Mouse (Mus musculus) megakaryocyte progenitor cell, adult 5-6 weeks (primary cell): Measurements from ENCODE around the gene Serpina3i. TPM values are rescaled to one million over a fixed set of nuclear protein-coding genes. Genes with fewer than 3 reads are reported as not detected.
"Not testable (repeated sequence)": the region's sequence is repeated elsewhere in the genome, so short reads cannot be mapped to it uniquely, and the experiment has no call there.

Experiments used
- ATAC-seq: replicated peaks from 2 replicates; pipeline ENCODE4 v1.8.0; 2016; ENCODE audit warnings: mild to moderate bottlenecking, moderate TSS enrichment, inconsistent platforms; ENCODE audit not compliant: poor library complexity
- total RNA-seq, 2 experiments: library from RNA; stranded (forward) in 1 of 2; stranded (reverse) in 1 of 2; fragments of 157-497, 149-512 nt in 1 of 2; fragments of 200-1000 nt in 1 of 2; gene quantifications; 2 replicates each; pipeline versions ENCODE4 v1.2.3 to v1.2.4; 2015 to 2017

Gene Serpina3i
- total RNA-seq (2015) = not detected in 2 replicates
- total RNA-seq (2017) = not detected in 2 replicates

GRCm38 (mm10) chr12:104262863-104263262 lies at the start of gene Serpina3i:
Serpina3i (plus strand) TSS chr12:104263122.
- no peak for ATAC-seq

GRCm38 (mm10) chr12:104213689-104214444 lies 49.1 kb upstream of the Serpina3i start:
- peak; percentile 81 for ATAC-seq

DNA sequence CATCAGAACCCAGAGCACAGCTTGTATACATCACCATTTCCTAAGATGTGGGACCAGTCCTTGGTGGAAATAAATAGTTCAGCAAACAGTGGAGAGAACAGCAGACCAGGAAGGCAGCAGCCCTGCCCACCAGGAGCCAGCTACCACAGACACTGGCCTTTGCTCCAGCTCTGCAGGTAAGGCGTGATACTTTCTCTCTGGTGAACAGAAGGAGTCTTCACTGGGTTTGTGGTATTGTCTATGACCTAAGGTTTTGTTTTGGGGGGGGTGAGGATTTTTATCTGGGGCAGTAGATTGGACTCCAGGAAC lies 48.5 kb upstream of the Serpina3i start, which contains the start of gene Serpina3f:
Gene Serpina3f (plus strand): TSS at position 100 of the 309 bp plus-strand sequence.
- no peak for ATAC-seq

DNA sequence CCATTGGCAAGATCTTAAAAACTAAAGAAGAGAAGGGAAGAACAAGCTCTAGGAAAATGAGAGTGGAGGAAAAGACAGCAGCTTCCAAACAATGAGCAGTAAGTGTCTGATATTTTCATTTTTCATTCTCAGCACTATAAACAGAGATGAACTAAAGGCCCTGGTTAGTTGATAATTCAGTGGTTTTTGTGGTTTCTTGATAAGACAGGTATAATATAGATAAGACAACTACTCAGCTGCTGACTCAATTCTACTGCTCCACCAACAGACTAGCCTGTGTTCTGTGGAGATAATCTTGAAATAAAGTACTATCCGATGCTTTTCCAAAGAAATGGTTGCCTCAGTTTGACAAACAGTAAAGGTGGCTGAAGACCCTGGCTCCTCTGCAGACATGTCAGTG lies 47.7 kb upstream of the Serpina3i start:
- no peak for ATAC-seq

- no peak for ATAC-seq
Observed at GRCm38 (mm10) chr12:104221616-104222015, 41.3 kb upstream of the Serpina3i start.

DNA sequence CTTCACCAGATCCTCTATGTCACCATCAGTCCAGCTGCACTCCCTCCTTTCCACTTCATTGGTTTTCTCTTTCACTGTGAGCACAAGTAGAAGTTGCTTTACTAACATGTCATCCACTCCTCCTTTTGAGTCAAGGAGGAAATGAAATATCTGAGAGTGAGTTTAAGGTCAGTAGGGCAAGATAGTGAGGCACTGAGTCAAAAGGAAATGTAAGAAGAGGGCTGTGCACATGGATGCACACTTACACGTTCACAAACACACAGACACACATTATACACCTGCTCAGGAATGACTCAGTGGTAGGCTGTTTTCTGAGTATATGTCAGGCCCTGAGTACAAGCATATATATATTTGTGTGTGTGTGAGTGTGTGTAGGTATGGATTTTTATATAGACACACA lies 39.2 kb upstream of the Serpina3i start:
- ATAC-seq = 0 out of 2 replicates have a peak, but pooled peaks have one; percentile 5

- peak; percentile 91 for ATAC-seq
Observed at GRCm38 (mm10) chr12:104224598-104225300, 38.2 kb upstream of the Serpina3i start.

DNA sequence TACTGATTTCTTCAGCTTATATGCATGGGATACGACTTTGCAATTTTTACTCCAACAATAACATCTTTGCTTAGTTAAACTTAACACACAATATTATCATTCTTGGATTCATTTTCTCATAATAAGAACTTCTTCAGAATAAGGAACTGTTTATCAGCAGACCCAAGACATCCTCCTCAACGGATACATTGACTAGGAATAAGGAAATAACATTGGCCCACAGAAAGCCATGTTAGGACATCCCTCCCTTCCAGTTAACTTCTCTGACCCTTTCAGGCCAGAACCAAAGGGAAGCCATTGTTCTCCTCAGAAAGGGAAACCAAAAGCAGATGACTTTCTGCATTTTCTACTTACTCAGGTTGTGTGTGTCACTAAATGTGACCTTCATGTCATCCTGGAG lies 32.2 kb upstream of the Serpina3i start:
- ATAC-seq = peak; percentile 61

GRCm38 (mm10) chr12:104235915-104236314 lies 27.0 kb upstream of the Serpina3i start, which contains the start of gene Serpina3g:
Serpina3g (plus strand) TSS chr12:104236245.
- peak; percentile 71 for ATAC-seq

DNA sequence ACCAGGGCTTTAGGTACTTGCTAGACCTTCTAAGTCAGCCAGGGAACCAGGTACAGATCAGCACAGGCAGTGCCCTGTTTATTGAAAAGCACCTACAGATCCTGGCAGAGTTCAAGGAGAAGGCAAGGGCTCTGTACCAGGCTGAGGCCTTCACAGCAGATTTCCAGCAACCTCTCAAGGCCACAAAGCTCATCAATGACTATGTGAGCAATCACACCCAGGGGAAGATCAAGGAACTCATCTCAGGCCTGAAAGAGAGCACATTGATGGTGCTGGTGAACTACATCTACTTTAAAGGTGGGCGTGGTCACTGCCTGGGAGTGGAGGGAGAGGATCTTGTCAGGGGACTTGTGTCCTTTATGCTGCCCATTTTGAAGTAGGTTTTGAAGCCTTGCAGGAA lies 24.9 kb upstream of the Serpina3i start:
- not testable (repeated sequence) for ATAC-seq

GRCm38 (mm10) chr12:104243307-104243706 lies 19.6 kb upstream of the Serpina3i start:
- ATAC-seq = no peak

DNA sequence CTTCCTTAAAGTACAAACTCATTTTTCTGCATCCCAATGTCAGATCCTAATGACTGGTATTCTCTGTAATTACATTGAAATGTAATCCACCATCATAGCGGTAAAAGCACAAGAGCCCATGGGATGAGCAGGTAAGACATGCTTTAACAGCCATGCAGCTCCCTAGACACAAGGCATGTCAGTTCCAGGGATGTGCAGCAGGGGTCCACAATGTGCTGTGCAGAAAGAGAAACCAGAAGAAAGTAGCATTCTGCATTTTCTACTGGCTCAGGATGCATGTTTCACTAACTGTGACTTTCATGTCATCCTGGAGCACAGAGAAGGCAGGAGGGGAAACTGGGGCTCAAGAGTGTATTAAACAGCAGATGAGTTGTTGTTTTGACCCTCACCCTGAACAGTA lies 17.8 kb upstream of the Serpina3i start:
- ATAC-seq = peak; percentile 64

GRCm38 (mm10) chr12:104245595-104245994 lies 17.3 kb upstream of the Serpina3i start:
- ATAC-seq = no peak

DNA sequence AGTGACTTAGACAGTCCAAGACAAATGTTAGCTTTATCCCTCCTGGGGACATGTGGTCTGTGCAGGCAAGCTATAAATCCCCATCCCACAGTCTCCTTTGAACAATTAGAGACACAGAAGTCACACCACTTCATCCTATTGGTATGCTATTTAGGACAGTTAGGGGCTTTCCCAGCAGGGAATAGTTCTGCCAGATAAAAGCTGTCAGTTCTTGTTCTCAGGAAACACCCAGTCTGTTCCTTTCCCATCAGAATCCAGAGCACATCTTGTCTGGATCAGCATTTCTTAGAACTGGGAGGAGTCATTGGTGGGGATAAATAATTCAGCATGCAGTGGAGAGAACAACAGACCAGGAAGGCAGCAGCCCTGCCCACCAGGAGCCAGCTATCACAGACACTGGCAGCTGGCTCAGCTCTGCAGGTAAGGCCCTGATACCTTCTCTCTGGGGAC lies 15.3 kb upstream of the Serpina3i start:
- ATAC-seq = no peak

GRCm38 (mm10) chr12:104248231-104248630 lies 14.7 kb upstream of the Serpina3i start:
- no peak for ATAC-seq

- ATAC-seq = no peak
Observed at GRCm38 (mm10) chr12:104261041-104261440, 1.9 kb upstream of the Serpina3i start.

- ATAC-seq = peak; percentile 73
Observed at GRCm38 (mm10) chr12:104266374-104266773, 3.5 kb downstream of the Serpina3i start.

DNA sequence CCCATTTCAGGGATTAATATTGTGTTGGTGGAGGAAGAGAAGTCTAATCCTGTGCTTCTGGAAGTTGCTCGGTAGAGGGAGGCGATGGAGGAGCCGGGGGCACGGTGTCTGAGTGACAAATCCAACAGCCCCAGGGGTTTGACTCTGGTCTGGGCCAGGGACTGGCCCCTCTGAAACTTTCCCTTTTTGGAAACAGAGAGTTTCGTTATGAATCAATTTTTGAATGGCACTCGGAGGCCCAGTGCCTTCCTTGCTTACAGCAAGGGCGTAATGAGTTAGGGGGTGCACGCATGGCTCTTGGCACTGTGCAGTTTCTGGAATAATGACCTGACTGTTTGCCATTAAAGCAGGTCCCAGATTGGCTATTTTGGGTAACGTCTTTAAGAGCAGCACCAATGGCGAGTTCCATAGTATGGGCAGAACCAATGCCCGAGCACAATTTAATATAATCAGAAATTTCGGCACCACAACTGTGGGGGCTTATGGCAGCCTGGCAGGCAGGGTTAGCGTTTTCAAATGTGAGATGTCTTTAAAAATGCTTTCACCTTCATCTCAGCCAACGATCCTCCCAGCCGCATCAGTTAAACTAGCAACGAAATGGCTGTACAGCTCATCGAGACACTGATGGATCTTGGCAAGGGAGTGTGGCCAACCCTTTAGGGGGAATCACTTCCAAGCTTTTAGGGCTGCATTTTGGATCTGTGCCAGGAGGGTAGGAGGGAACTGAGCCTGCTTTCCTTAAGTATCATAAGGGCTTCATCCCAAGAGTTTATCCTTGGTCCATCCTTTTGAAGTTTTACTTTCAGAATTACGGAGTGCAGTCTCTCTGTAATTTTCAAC lies 15.5 kb downstream of the Serpina3i start:
- ATAC-seq = no peak

DNA sequence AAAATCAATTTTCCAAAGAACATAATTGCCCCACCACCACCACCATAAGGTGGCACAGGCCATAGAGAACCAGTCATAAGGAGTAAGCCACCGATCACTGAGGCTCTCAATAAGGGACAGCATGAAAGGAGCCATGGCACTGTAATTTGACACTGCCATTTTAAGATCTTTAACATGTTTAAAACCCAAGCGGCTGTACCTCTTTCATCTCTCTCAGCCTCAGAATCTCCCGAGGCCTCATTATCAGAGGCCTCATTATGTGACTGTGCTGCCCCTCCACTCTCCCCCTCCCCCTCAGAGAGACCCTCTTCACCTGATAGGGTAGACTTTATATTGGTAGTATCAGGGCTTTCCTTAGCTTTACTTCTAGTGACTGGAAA lies 16.1 kb downstream of the Serpina3i start:
- no peak for ATAC-seq

GRCm38 (mm10) chr12:104283380-104283779 lies 20.5 kb downstream of the Serpina3i start:
- no peak for ATAC-seq

DNA sequence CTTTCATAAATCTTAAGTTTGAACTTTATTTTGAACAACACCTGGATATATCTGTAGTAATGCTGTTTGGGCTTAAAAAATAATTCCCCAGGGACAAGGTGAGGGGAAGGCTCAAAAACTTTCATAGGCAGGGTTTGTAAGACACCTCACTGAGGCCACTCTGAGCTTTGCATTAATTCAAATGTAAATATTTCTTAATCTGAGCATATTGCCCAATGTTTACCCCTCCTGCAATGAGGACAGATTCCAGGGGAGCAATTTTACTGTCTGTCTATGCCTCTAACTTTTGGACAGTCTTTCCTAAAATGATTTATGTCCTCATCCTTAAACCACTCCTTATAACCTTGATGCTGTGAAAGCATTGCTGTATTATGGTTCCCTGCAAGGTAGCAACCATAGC lies 25.4 kb downstream of the Serpina3i start:
- ATAC-seq = 0 out of 2 replicates have a peak, but pooled peaks have one; percentile 17
